Mouse (Mus musculus) spleen, postnatal 14 days (tissue): ENCODE results near the gene Gm10318.

ENCODE experiments used
- DNase-seq, 2 experiments: peaks; one replicate each; pipeline ENCODE4 v3.0.0; 2021 to 2022; ENCODE audit warnings: low spot score in 2 of 2

Gm10318 gene

DNA sequence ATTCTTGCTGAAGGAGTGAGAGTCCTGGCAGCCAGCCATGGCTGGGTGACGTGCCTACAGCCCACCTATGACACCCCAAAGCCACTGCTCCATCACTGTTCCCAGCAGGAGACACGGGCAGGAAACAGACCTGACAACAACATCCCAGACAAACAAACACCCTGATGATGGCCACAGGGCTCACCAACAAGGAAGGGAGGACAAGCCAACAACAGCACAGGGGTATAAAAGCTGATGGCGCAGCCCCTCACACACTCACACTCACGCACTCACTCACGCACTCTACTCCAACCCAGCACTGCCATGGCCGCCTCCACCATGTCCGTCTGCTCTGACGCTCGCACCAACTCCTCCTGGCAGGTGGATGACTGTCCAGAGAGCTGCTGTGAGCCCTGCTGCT is at the start of gene Gm10318:
Gene Gm10318, plus strand, starts transcription at position 301 of the 400 bp plus-strand sequence.
- DNase-seq = no peak

- DNase-seq = no peak
Observed at GRCm38 (mm10) chr10:77804095-77804494, 48.6 kb upstream of the Gm10318 start.

DNA sequence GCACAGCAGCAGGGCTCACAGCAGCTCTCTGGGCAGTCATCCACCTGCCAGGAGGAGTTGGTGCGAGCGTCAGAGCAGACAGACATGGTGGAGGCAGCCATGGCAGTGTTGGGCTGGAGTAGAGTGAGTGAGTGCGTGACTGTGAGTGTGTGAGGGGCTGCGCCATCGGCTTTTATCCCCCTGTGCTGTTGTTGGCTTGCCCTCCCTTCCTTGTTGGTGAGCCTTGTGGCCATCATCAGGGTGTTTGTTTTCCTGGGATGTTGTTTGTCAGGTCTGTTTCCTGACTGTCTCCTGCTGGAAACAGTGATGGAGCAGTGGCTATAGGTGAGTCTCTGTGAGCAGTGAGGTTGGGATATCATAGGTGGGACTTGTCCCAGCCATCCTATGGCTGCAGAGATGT is 40.9 kb upstream of the Gm10318 start, which contains the start of gene Gm9507:
Gene Gm9507, minus strand, starts transcription at position 101 of the 400 bp plus-strand sequence.
- no peak for DNase-seq

DNA sequence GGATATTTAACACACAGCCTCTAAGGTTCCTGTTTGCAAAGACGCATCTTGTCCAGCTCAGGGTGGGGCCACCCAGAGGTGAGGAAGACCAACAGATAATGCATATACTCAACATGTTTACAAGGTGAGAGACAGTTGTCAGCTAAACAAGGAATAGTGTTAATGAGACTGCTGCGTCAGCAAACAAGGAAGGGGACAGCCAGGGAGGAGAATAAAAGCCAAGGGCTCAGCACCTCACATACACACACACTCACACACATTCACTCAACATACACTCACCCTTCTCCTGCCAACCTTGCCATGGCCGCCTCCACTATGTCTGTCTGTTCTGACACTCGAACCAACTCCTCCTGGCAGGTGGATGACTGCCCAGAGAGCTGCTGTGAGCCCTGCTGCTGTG is 38.3 kb upstream of the Gm10318 start, which contains the start of gene Gm2696:
Gene Gm2696, plus strand, starts transcription at position 301 of the 400 bp plus-strand sequence.
- no peak for DNase-seq

GRCm38 (mm10) chr10:77815514-77815913 is 37.1 kb upstream of the Gm10318 start:
- DNase-seq = peak in 1 of 2 experiments; percentile 9

- DNase-seq = no peak
Observed at GRCm38 (mm10) chr10:77818523-77818922, 34.1 kb upstream of the Gm10318 start.

DNA sequence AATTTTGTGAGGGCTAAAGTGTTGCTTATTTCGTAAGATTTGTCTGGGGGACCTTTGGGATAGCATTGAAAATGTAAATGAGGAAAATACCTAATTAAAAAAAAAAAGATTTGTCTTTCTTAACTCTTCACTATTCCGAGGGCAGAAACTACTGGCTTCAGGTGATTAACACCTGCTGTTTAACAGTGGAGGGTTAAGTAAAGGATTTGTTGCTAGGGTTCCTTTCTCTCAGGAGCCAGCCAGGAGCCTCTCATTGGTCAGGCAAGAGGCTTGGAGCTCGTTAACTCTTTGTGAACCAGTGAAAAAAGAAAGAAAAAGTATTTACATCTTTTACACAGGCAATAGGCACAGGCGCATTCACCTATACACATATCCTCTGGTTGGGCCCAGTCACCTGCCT is 33.5 kb upstream of the Gm10318 start:
- DNase-seq = no peak

GRCm38 (mm10) chr10:77826951-77827350 is 25.7 kb upstream of the Gm10318 start, which contains the start of gene Krtap10-4:
Gene Krtap10-4, minus strand, starts transcription at chr10:77827095.
- no peak for DNase-seq

GRCm38 (mm10) chr10:77835647-77836046 is 17.0 kb upstream of the Gm10318 start, which contains the start of gene Krtap10-10:
Gene Krtap10-10, plus strand, starts transcription at chr10:77835947.
- DNase-seq = no peak

GRCm38 (mm10) chr10:77839006-77839405 is 13.7 kb upstream of the Gm10318 start:
- DNase-seq = no peak

GRCm38 (mm10) chr10:77846503-77846902 is 6.2 kb upstream of the Gm10318 start, which contains the start of gene Gm36176:
Gene Gm36176, plus strand, starts transcription at chr10:77846803.
- DNase-seq = no peak

- DNase-seq = no peak
Observed at GRCm38 (mm10) chr10:77846961-77847360, 5.7 kb upstream of the Gm10318 start.

- no peak for DNase-seq
Observed at GRCm38 (mm10) chr10:77847538-77847937, 5.1 kb upstream of the Gm10318 start.

- no peak for DNase-seq
Observed at GRCm38 (mm10) chr10:77861675-77862074, 9.0 kb downstream of the Gm10318 start, which contains the start of gene Gm3285. Gene Gm3285, plus strand, starts transcription at chr10:77861975.

- peak in 1 of 2 experiments; percentile 10 for DNase-seq
Observed at GRCm38 (mm10) chr10:77864067-77864761, 11.6 kb downstream of the Gm10318 start.

DNA sequence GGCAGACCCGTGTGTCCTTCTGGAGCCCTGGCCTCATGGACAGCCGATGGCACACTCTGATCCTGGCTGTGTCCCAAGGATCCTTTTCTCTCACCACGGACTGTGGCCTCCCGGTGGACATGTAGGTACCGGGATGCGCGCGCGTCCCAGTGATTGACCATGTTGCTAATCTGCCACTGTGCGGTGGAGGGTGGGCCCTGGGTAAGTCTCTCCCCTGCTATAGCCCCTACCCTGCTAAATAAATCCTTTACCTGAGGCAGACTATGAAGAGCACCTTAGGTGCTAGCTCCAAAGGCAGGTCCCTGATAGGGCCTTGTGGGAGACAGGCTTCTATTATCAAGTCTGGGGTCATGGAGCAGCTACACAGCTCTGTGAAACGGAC is 12.1 kb downstream of the Gm10318 start:
- no peak for DNase-seq

GRCm38 (mm10) chr10:77867546-77867945 is 14.9 kb downstream of the Gm10318 start:
- DNase-seq = no peak

- no peak for DNase-seq
Observed at GRCm38 (mm10) chr10:77869651-77870050, 17.0 kb downstream of the Gm10318 start.

DNA sequence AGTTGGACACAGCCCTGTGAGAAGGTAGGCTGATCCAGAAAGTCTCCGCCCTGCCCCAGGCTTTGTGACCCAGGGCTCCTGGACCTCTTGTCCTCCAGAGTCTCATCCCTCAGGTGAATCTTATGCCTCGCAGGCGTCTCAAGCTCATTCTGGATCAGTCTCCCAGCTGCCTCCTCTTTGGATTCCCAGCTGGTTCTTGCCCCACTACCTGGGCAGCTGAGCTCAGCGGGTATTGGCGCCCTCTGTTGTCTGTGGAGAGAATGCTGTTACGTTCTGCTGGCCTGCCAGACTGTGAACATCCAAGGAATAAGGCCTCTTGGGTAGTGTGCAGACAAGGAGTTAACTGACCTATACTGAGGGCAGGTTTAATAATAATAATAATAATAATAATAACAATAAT is 26.3 kb downstream of the Gm10318 start:
- DNase-seq = no peak

GRCm38 (mm10) chr10:77880305-77880704 is 27.6 kb downstream of the Gm10318 start:
- no peak for DNase-seq

DNA sequence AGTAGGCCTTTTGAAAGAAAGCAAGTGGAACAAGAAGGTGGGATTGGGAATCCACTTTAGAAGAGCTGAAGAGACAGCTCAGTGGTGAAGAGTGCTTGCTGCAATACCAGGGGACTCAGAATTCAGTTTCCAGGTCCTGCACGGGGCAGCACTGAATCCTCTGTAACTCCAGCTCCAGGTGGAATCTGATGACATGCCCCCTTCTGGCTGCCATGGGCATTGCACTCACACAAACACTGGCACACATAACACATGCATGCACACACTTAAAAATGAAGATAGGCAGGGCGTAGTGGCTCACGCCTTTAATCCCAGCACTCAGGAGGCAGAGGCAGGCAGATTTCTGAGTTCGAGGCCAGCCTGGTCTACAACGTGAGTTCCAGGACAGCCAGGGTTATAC is 29.9 kb downstream of the Gm10318 start:
- no peak for DNase-seq

DNA sequence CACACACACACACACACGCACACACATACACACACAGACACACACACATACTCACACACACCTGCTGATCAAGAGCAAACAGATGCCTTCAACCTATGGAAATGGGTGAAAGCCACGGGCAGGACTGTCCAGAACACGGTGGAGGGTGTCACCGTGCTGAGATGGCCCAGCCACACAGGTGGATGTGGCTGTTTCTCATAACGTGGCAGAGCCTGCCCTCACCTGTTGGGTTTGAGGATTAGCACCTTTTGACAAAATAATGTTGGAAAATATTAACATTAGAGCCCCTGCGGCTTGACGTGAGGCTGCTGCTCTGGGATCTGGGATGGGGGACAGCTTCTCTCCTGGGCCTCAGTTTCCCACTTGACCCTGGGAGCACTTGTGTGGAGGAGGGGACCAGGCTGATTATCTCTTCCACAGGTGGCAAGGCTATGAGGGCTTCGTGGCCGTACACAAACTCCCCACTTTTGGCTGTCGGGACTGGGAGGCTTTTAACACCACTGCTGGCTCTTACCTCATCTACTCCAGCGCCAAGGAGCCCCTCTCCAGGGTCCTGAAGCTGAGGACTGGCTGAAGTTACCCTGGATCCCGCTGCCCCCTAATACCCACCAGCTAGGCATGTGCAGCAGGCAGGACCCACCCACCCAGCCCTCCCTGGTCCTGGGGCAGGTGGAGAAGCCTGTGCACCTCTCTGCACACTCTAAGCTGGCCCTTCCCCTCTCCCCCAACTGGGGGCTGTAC is 33.5 kb downstream of the Gm10318 start:
- no peak for DNase-seq
